Mouse (Mus musculus): ENCODE results near the gene Gigyf1. TPM values are rescaled to one million over a fixed set of nuclear protein-coding genes. Genes with fewer than 3 reads are reported as not detected.

The Gigyf1 gene
- polyA plus RNA-seq, 1 experiment, result 40.3 TPM

- DNase-seq (ENCODE audit: low read depth in 1 of 2, low spot score in 2 of 2), result no peak
- H3K4me3 ChIP-seq (ENCODE audit: extremely low read depth, insufficient read depth, insufficient read length), result no peak overlapping the region
- H3K27me3 ChIP-seq (ENCODE audit: control insufficient read depth, insufficient read depth, low read length), result no peaks in the 10 kb centered on the region
- WGBS, result 83% methylated on average over 7 of the region's 7 CpGs
- H3K36me3 ChIP-seq (ENCODE audit: control insufficient read depth, insufficient read depth, low read length), result no peaks in the 10 kb centered on the region
- TF ChIP-seq CTCF (IDR thresholded peaks at IDR 0.05; ENCODE audit: extremely low read depth, insufficient read depth, insufficient read length, insufficient replicate concordance) (no peak), POLR2A (IDR thresholded peaks at IDR 0.05; ENCODE audit: low read depth, low read length) (no peak)
- no peak overlapping the region for H3K27ac ChIP-seq (ENCODE audit: insufficient read depth, low read length)
- peaks cover 2% of the 10 kb centered on the region; the same call in 1 of the 2 replicates for H3K4me1 ChIP-seq (ENCODE audit: control insufficient read depth, insufficient read depth, insufficient read length)
Measured at GRCm38 (mm10) chr5:137539291-137539801, 21.0 kb downstream of the Gigyf1 start.

GRCm38 (mm10) chr5:137540991-137541390, 22.6 kb downstream of the Gigyf1 start:
- H3K27ac ChIP-seq (ENCODE audit: insufficient read depth, low read length), result no peak overlapping the region
- WGBS, result 84% methylated on average over 6 of the region's 6 CpGs
- H3K4me1 ChIP-seq (ENCODE audit: control insufficient read depth, insufficient read depth, insufficient read length), result no peaks in the 10 kb centered on the region
- no peaks in the 10 kb centered on the region for H3K27me3 ChIP-seq (ENCODE audit: control insufficient read depth, insufficient read depth, low read length)
- TF ChIP-seq POLR2A (IDR thresholded peaks at IDR 0.05; ENCODE audit: low read depth, low read length), result no peak
- no peak for TF ChIP-seq CTCF (IDR thresholded peaks at IDR 0.05; ENCODE audit: extremely low read depth, insufficient read depth, insufficient read length, insufficient replicate concordance)
- no peak overlapping the region for H3K4me3 ChIP-seq (ENCODE audit: extremely low read depth, insufficient read depth, insufficient read length)
- DNase-seq (ENCODE audit: low read depth in 1 of 2, low spot score in 2 of 2), result no peak
- H3K36me3 ChIP-seq (ENCODE audit: control insufficient read depth, insufficient read depth, low read length), result no peaks in the 10 kb centered on the region

GRCm38 (mm10) chr5:137541768-137542540, 23.6 kb downstream of the Gigyf1 start:
- Histone ChIP-seq H3K4me1 (ENCODE audit: control insufficient read depth, insufficient read depth, insufficient read length) (no peaks in the 10 kb centered on the region), H3K27me3 (ENCODE audit: control insufficient read depth, insufficient read depth, low read length) (no peaks in the 10 kb centered on the region), H3K36me3 (ENCODE audit: control insufficient read depth, insufficient read depth, low read length) (no peaks in the 10 kb centered on the region), H3K27ac (ENCODE audit: insufficient read depth, low read length) (no peak overlapping the region), H3K4me3 (ENCODE audit: extremely low read depth, insufficient read depth, insufficient read length) (no peak overlapping the region)
- 64% methylated on average over 5 of the region's 5 CpGs for WGBS
- TF ChIP-seq CTCF (IDR thresholded peaks at IDR 0.05; ENCODE audit: extremely low read depth, insufficient read depth, insufficient read length, insufficient replicate concordance) (no peak), POLR2A (IDR thresholded peaks at IDR 0.05; ENCODE audit: low read depth, low read length) (no peak)
- no peak for DNase-seq (ENCODE audit: low read depth in 1 of 2, low spot score in 2 of 2)

GRCm38 (mm10) chr5:137544926-137545325, 26.6 kb downstream of the Gigyf1 start:
- WGBS, result 79% methylated on average over 6 of the region's 6 CpGs
- Histone ChIP-seq H3K4me3 (ENCODE audit: extremely low read depth, insufficient read depth, insufficient read length) (no peak overlapping the region), H3K36me3 (ENCODE audit: control insufficient read depth, insufficient read depth, low read length) (no peaks in the 10 kb centered on the region), H3K27ac (ENCODE audit: insufficient read depth, low read length) (no peak overlapping the region), H3K4me1 (ENCODE audit: control insufficient read depth, insufficient read depth, insufficient read length) (no peaks in the 10 kb centered on the region), H3K27me3 (ENCODE audit: control insufficient read depth, insufficient read depth, low read length) (no peaks in the 10 kb centered on the region)
- TF ChIP-seq POLR2A (IDR thresholded peaks at IDR 0.05; ENCODE audit: low read depth, low read length) (no peak), CTCF (IDR thresholded peaks at IDR 0.05; ENCODE audit: extremely low read depth, insufficient read depth, insufficient read length, insufficient replicate concordance) (no peak)
- no peak for DNase-seq (ENCODE audit: low read depth in 1 of 2, low spot score in 2 of 2)

GRCm38 (mm10) chr5:137545596-137545995, 27.2 kb downstream of the Gigyf1 start:
- H3K4me1 ChIP-seq (ENCODE audit: control insufficient read depth, insufficient read depth, insufficient read length), result no peaks in the 10 kb centered on the region
- no peaks in the 10 kb centered on the region for H3K27me3 ChIP-seq (ENCODE audit: control insufficient read depth, insufficient read depth, low read length)
- no peak overlapping the region for H3K27ac ChIP-seq (ENCODE audit: insufficient read depth, low read length)
- H3K36me3 ChIP-seq (ENCODE audit: control insufficient read depth, insufficient read depth, low read length), result no peaks in the 10 kb centered on the region
- H3K4me3 ChIP-seq (ENCODE audit: extremely low read depth, insufficient read depth, insufficient read length), result no peak overlapping the region
- no peak for DNase-seq (ENCODE audit: low read depth in 1 of 2, low spot score in 2 of 2)
- WGBS, result 82% methylated on average over 4 of the region's 4 CpGs
- TF ChIP-seq CTCF (IDR thresholded peaks at IDR 0.05; ENCODE audit: extremely low read depth, insufficient read depth, insufficient read length, insufficient replicate concordance) (no peak), POLR2A (IDR thresholded peaks at IDR 0.05; ENCODE audit: low read depth, low read length) (no peak)

GRCm38 (mm10) chr5:137549840-137550239, 31.5 kb downstream of the Gigyf1 start:
- Histone ChIP-seq H3K27me3 (ENCODE audit: control insufficient read depth, insufficient read depth, low read length) (peaks cover 9% of the 10 kb centered on the region), H3K27ac (ENCODE audit: insufficient read depth, low read length) (no peak overlapping the region), H3K4me3 (ENCODE audit: extremely low read depth, insufficient read depth, insufficient read length) (no peak overlapping the region), H3K4me1 (ENCODE audit: control insufficient read depth, insufficient read depth, insufficient read length) (no peaks in the 10 kb centered on the region), H3K36me3 (ENCODE audit: control insufficient read depth, insufficient read depth, low read length) (no peaks in the 10 kb centered on the region)
- no peak for DNase-seq (ENCODE audit: low read depth in 1 of 2, low spot score in 2 of 2)
- TF ChIP-seq POLR2A (IDR thresholded peaks at IDR 0.05; ENCODE audit: low read depth, low read length), result no peak
- no peak for TF ChIP-seq CTCF (IDR thresholded peaks at IDR 0.05; ENCODE audit: extremely low read depth, insufficient read depth, insufficient read length, insufficient replicate concordance)
- WGBS, result 85% methylated on average over 2 of the region's 2 CpGs

GRCm38 (mm10) chr5:137551119-137551518, 32.8 kb downstream of the Gigyf1 start:
- no peak for TF ChIP-seq POLR2A (IDR thresholded peaks at IDR 0.05; ENCODE audit: low read depth, low read length)
- no peak for TF ChIP-seq CTCF (IDR thresholded peaks at IDR 0.05; ENCODE audit: extremely low read depth, insufficient read depth, insufficient read length, insufficient replicate concordance)
- H3K4me3 ChIP-seq (ENCODE audit: extremely low read depth, insufficient read depth, insufficient read length), result no peak overlapping the region
- no peaks in the 10 kb centered on the region for H3K36me3 ChIP-seq (ENCODE audit: control insufficient read depth, insufficient read depth, low read length)
- peaks cover 9% of the 10 kb centered on the region for H3K27me3 ChIP-seq (ENCODE audit: control insufficient read depth, insufficient read depth, low read length)
- H3K4me1 ChIP-seq (ENCODE audit: control insufficient read depth, insufficient read depth, insufficient read length), result no peaks in the 10 kb centered on the region
- no peak for DNase-seq (ENCODE audit: low read depth in 1 of 2, low spot score in 2 of 2)
- no peak overlapping the region for H3K27ac ChIP-seq (ENCODE audit: insufficient read depth, low read length)
- WGBS, result 83% methylated on average over 5 of the region's 5 CpGs
